Mouse (Mus musculus) CH12.LX (cell line): ENCODE data around the gene Ubfd1. TPM values are rescaled to one million over a fixed set of nuclear protein-coding genes. Genes with fewer than 3 reads are reported as not detected.

Source experiments
- DNase-seq: peaks from one replicate; pipeline ENCODE4 v3.0.0-alpha.2; 2013; ENCODE audit errors: extremely low read depth
- H3K27ac ChIP-seq: 2 replicates; pipeline ENCODE4 v1.5.1; 2012; ENCODE audit warnings: low read depth, mild to moderate bottlenecking, control low read depth, moderate library complexity; ENCODE audit not compliant: insufficient read depth
- H3K27me3 ChIP-seq: replicated peaks from 2 replicates; pipeline ENCODE3; 2012; ENCODE audit warnings: inconsistent platforms
- H3K36me3 ChIP-seq, 2 experiments: replicated peaks in 1 of 2; 2 replicates each; pipeline versions ENCODE3 to v1.6.1; 2012; ENCODE audit warnings: inconsistent platforms in 1 of 2, low read length in 1 of 2, mild to moderate bottlenecking in 1 of 2, mixed read lengths in 1 of 2, moderate library complexity in 1 of 2; ENCODE audit not compliant: control insufficient read depth in 1 of 2, insufficient read depth in 1 of 2
- H3K4me1 ChIP-seq, 2 experiments: 2 replicates each; pipeline ENCODE4 v1.6.1; 2012; ENCODE audit warnings: inconsistent platforms in 1 of 2, moderate library complexity in 1 of 2; ENCODE audit not compliant: insufficient read depth in 2 of 2, control insufficient read depth in 1 of 2
- H3K4me2 ChIP-seq: 2 replicates; pipeline ENCODE4 v1.6.1; 2012; ENCODE audit warnings: low read depth, mild to moderate bottlenecking, control low read depth; ENCODE audit not compliant: poor library complexity, insufficient read depth, severe bottlenecking
- H3K4me3 ChIP-seq, 3 experiments: fragments of 150-350 bp in 1 of 3; sonication (generic) in 1 of 3; replicated peaks in 1 of 3; 2 replicates each; pipeline versions ENCODE3 to v1.5.1; 2011 to 2012; ENCODE audit warnings: low read depth in 2 of 3, low read length in 2 of 3, mild to moderate bottlenecking in 2 of 3, moderate library complexity in 2 of 3, control low read depth in 1 of 3, improper control_type of control experiment in 1 of 3, inconsistent platforms in 1 of 3, mixed read lengths in 1 of 3; ENCODE audit not compliant: poor library complexity in 1 of 3
- H3K79me2 ChIP-seq: replicated peaks from 2 replicates; pipeline ENCODE4 v1.6.1; 2012; ENCODE audit warnings: mild to moderate bottlenecking, moderate library complexity; ENCODE audit not compliant: control insufficient read depth, poor library complexity, insufficient read depth, severe bottlenecking; ENCODE audit errors: extremely low read depth
- H3K9ac ChIP-seq: 2 replicates; pipeline ENCODE4 v1.6.1; 2012; ENCODE audit warnings: low read depth, mild to moderate bottlenecking, control low read depth, moderate library complexity; ENCODE audit not compliant: insufficient read depth
- H3K9me3 ChIP-seq: replicated peaks from 2 replicates; pipeline ENCODE3; 2012; ENCODE audit warnings: low read length, inconsistent platforms, mixed read lengths
- BHLHE40 ChIP-seq: IDR thresholded peaks from 2 replicates; pipeline ENCODE4 v1.6.1; 2011; ENCODE audit warnings: mild to moderate bottlenecking, low read depth, low read length, improper control_type of control experiment
- ELF1 ChIP-seq: IDR thresholded peaks from 2 replicates; pipeline ENCODE4 v1.6.1; 2014; ENCODE audit warnings: low read depth, mild to moderate bottlenecking, inconsistent platforms, low read length, improper control_type of control experiment
- ETS1 ChIP-seq: conservative IDR thresholded peaks from 2 replicates; pipeline ENCODE4 v1.6.1; 2012; ENCODE audit warnings: low read depth, mild to moderate bottlenecking, inconsistent platforms, low read length, improper control_type of control experiment, moderate library complexity
- IRF4 ChIP-seq: IDR thresholded peaks from 2 replicates; pipeline ENCODE4 v1.6.1; 2014; ENCODE audit warnings: low read depth, mild to moderate bottlenecking, inconsistent platforms, low read length, improper control_type of control experiment
- JUN ChIP-seq: IDR thresholded peaks from 2 replicates; pipeline ENCODE4 v1.6.1; 2011; ENCODE audit warnings: low read depth, mild to moderate bottlenecking, low read length, improper control_type of control experiment, moderate library complexity; ENCODE audit not compliant: insufficient read depth
- JUND ChIP-seq: conservative IDR thresholded peaks from 2 replicates; pipeline ENCODE4 v1.6.1; 2011; ENCODE audit warnings: low read depth, low read length, improper control_type of control experiment
- MAX ChIP-seq: IDR thresholded peaks from 2 replicates; pipeline ENCODE4 v1.6.1; 2011; ENCODE audit warnings: low read length, improper control_type of control experiment
- MYC ChIP-seq: IDR thresholded peaks from 2 replicates; pipeline ENCODE4 v1.6.1; 2011; ENCODE audit warnings: low read depth, mild to moderate bottlenecking, improper control_type of control experiment, low read length
- NELFE ChIP-seq: IDR thresholded peaks from 2 replicates; pipeline ENCODE4 v1.6.1; 2011; ENCODE audit warnings: low read depth, low read length, improper control_type of control experiment
- NRF1 ChIP-seq: IDR thresholded peaks from 2 replicates; pipeline ENCODE4 v1.6.1; 2014; ENCODE audit warnings: low read depth, mild to moderate bottlenecking, inconsistent platforms, low read length, improper control_type of control experiment, moderate library complexity
- PAX5 ChIP-seq: IDR thresholded peaks from 2 replicates; pipeline ENCODE4 v1.6.1; 2012; ENCODE audit warnings: low read length, inconsistent platforms, mixed read lengths
- POLR2A ChIP-seq: IDR thresholded peaks from 2 replicates; pipeline ENCODE4 v1.6.1; 2011; ENCODE audit warnings: low read depth, mild to moderate bottlenecking, improper control_type of control experiment, low read length
- RAD21 ChIP-seq: IDR thresholded peaks from 2 replicates; pipeline ENCODE4 v1.6.1; 2011; ENCODE audit warnings: low read depth, mild to moderate bottlenecking, low read length, improper control_type of control experiment, moderate library complexity
- RCOR1 ChIP-seq: conservative IDR thresholded peaks from 2 replicates; pipeline ENCODE4 v1.6.1; 2012; ENCODE audit warnings: low read depth, mild to moderate bottlenecking, inconsistent platforms, low read length, improper control_type of control experiment
- SMC3 ChIP-seq: IDR thresholded peaks from 2 replicates; pipeline ENCODE4 v1.6.1; 2011; ENCODE audit warnings: low read depth, low read length, improper control_type of control experiment
- TCF12 ChIP-seq: IDR thresholded peaks from 2 replicates; pipeline ENCODE4 v1.6.1; 2014; ENCODE audit warnings: low read depth, mild to moderate bottlenecking, inconsistent platforms, low read length, improper control_type of control experiment
- UBTF ChIP-seq: IDR thresholded peaks from 2 replicates; pipeline ENCODE4 v1.6.1; 2012; ENCODE audit warnings: low read depth, mild to moderate bottlenecking, inconsistent platforms, low read length, improper control_type of control experiment, moderate library complexity
- USF1 ChIP-seq: IDR thresholded peaks from 2 replicates; pipeline ENCODE4 v1.6.1; 2014; ENCODE audit warnings: low read depth, mild to moderate bottlenecking, inconsistent platforms, low read length, improper control_type of control experiment
- USF2 ChIP-seq: conservative IDR thresholded peaks from 2 replicates; pipeline ENCODE4 v1.6.1; 2011; ENCODE audit warnings: low read depth, low read length, improper control_type of control experiment
- ZC3H11A ChIP-seq: IDR thresholded peaks from 2 replicates; pipeline ENCODE4 v1.6.1; 2012; ENCODE audit warnings: low read depth, mild to moderate bottlenecking, inconsistent platforms, low read length, improper control_type of control experiment
- ZKSCAN1 ChIP-seq: IDR thresholded peaks from 2 replicates; pipeline ENCODE4 v1.6.1; 2012; ENCODE audit warnings: low read depth, inconsistent platforms, low read length, improper control_type of control experiment, borderline replicate concordance
- ZMIZ1 ChIP-seq: IDR thresholded peaks from 2 replicates; pipeline ENCODE4 v1.6.1; 2012; ENCODE audit warnings: low read depth, mild to moderate bottlenecking, inconsistent platforms, low read length, improper control_type of control experiment
- dilution Hi-C: fragments of 300-500 bp; cut with MboI; formaldehyde crosslinking; loops from 2 replicates; pipeline ENCODE4 v1.14.3; 2020; ENCODE audit warnings: low sequenced_read_pairs; ENCODE audit not compliant: extremely low pct_unique_long_range_greater_than_20kb, extremely low pct_ligation_motif_present
- in situ Hi-C: fragments of 300-500 bp; cut with MboI; formaldehyde crosslinking; loops from 3 replicates; pipeline ENCODE4 v1.14.3; 2019; ENCODE audit warnings: low sequenced_read_pairs, low pct_ligation_motif_present, low pct_unique_long_range_greater_than_20kb, mixed read lengths
- polyA plus RNA-seq: library from polyadenylated mRNA; unstranded; fragments of >175 nt; gene quantifications from 2 replicates; pipeline ENCODE4 v1.2.1, GENCODE M21; 2012; ENCODE audit warnings: low read depth; ENCODE audit not compliant: insufficient read length
- total RNA-seq, 2 experiments: library from RNA; depleted of rRNA; stranded (reverse); fragments of 300-350 nt in 1 of 2; fragments of >200 nt in 1 of 2; gene quantifications; 2 replicates each; pipeline ENCODE4 v1.2.3; 2012 to 2014

The Ubfd1 gene
- total and polyA plus RNA-seq, 3 experiments, result 26.9 to 51.8 (median 36.5) TPM

DNA sequence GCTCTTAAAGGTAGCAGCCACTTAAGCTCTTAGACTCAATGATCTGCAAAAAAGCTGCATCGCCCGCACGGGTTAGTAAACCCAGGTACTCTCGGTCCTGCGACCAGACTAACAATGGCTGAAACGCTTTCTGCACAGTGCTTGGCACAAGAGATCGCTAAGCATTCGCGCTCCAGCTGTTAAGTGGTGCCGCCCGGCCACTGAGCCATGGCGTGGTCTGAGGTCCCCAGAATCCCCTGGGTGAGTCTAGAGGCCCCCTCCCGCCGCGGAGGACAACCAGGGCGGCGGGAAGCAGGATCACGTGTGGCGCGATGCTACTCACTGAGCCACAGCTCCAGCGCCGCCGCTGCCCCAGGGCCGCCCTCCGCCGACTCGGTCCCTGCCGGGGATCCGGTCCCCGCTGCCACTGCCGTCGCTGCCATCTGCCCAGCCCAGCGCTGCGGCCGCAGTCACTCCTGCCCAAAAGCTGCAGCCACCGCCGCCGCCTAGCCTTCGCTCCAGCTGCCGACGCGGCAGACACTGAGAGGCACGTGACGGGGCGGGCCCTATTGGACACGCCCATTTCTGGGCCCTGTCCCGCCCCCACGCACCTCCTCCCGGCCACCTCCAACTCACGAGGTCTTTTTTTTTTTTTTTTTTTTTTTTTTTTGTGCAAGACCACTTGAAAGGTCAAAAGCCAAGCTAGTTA lies 46.2 kb upstream of the Ubfd1 start, which contains the start of gene Gga2 (continued):
- TF ChIP-seq JUND (no peak), POLR2A (peak; percentile 86), NELFE (peak; percentile 86), JUN (no peak), UBTF (0 out of 2 replicates have a peak, but pooled peaks have one; percentile 44), MAX (peak; percentile 94), IRF4 (no peak), BHLHE40 (peak; percentile 97), PAX5 (no peak)

DNA sequence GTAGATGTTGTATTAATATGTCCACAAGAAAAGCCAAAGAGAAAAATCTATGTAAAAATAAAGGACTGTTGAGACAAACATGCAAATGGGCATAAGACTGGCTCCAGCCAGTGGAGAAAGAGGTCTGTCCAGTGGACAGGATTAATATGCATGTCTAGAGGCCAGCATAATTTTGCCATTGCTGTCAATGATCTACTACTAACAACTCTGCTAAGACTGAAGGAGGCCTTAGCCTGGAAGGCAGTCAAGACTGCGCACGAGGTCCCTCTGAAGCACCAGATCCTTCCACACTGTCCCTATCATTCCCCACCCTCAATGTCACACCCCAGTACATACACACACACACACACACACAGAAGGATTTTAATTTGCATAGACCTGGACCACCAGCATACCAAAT lies 44.8 kb upstream of the Ubfd1 start:
- Histone ChIP-seq H3K9ac (no peak overlapping the region), H3K27ac (no peak overlapping the region), H3K27me3 (no peaks in the 10 kb centered on the region), H3K9me3 (no peaks in the 10 kb centered on the region), H3K4me3 (no peak overlapping the region), H3K4me1 (peaks cover 4 to 44% of the 10 kb centered on the region in 2 experiments), H3K4me2 (no peak overlapping the region), H3K36me3 (peaks cover 0 to 4% of the 10 kb centered on the region in 2 experiments), H3K79me2 (no peaks in the 10 kb centered on the region)
- no peak for TF ChIP-seq SMC3
- TF ChIP-seq RAD21, result no peak
- TF ChIP-seq USF1, result no peak
- TF ChIP-seq MYC, result no peak
- no peak for TF ChIP-seq ZMIZ1
- TF ChIP-seq ELF1, result no peak
- TF ChIP-seq ZC3H11A, result no peak
- no peak for TF ChIP-seq ETS1
- TF ChIP-seq RCOR1, result no peak
- no peak for TF ChIP-seq USF2
- TF ChIP-seq JUN, result no peak
- TF ChIP-seq ZKSCAN1, result no peak
- no peak for TF ChIP-seq TCF12
- TF ChIP-seq NRF1, result no peak
- no peak for DNase-seq
- dilution Hi-C loops (no loop called here), in situ Hi-C loops (no loop called here)
